Mouse (Mus musculus): ENCODE measurements around the gene Agfg2. TPM values are rescaled to one million over a fixed set of nuclear protein-coding genes. Genes with fewer than 3 reads are reported as not detected.
A peak's percentile ranks its signal among the peaks of the same experiment; 100 is the strongest.

Gene Agfg2
- polyA plus RNA-seq, 1 experiment from 2014 or later, result 21.2 TPM

- 57% methylated on average over 2 of the region's 2 CpGs for WGBS
- H3K9ac ChIP-seq, result no peak overlapping the region
- ATAC-seq (ENCODE audit: low FRiP score), result no peak
- H3K4me3 ChIP-seq, result no peak overlapping the region
- H3K36me3 ChIP-seq, result no peaks in the 10 kb centered on the region
- H3K9me3 ChIP-seq (replicated peaks), result no peaks in the 10 kb centered on the region
- H3K27ac ChIP-seq, result no peak overlapping the region
- H3K27me3 ChIP-seq, result no peaks in the 10 kb centered on the region
- no peaks in the 10 kb centered on the region for H3K4me1 ChIP-seq
- no peak overlapping the region for H3K4me2 ChIP-seq (replicated peaks)
Observed at GRCm38 (mm10) chr5:137699850-137700249, 15.3 kb upstream of the Agfg2 start.

DNA sequence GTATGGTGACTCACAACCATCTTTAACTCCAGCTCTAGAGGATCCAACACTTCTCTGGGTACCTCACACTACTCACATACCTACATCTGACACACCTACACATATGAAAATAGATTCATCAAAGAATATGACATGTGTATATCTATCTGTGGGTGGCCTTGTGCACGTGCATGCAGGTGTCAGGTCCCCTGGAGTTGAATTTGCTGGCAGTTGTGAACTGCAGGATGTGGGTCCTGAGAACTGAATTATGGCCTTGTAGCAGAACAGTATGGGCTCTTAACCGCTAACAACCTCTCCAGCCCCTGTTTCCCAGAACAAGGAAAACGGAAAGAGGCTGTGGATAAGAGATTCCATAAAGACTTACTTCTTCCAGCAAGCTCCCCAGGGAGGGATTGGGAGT, 14.6 kb upstream of the Agfg2 start:
- Histone ChIP-seq H3K4me1 (no peaks in the 10 kb centered on the region), H3K27ac (no peak overlapping the region), H3K9me3 (replicated peaks) (no peaks in the 10 kb centered on the region), H3K4me3 (no peak overlapping the region), H3K27me3 (no peaks in the 10 kb centered on the region), H3K4me2 (replicated peaks) (no peak overlapping the region), H3K9ac (no peak overlapping the region), H3K36me3 (no peaks in the 10 kb centered on the region)
- 80% methylated on average over 3 of the region's 3 CpGs for WGBS
- ATAC-seq (ENCODE audit: low FRiP score), result no peak

- Histone ChIP-seq H3K4me1 (no peaks in the 10 kb centered on the region), H3K4me3 (no peak overlapping the region), H3K27ac (no peak overlapping the region), H3K36me3 (no peaks in the 10 kb centered on the region), H3K27me3 (no peaks in the 10 kb centered on the region), H3K9ac (no peak overlapping the region), H3K4me2 (replicated peaks) (no peak overlapping the region), H3K9me3 (replicated peaks) (no peaks in the 10 kb centered on the region)
- 86% methylated on average over 4 of the region's 4 CpGs for WGBS
- ATAC-seq (ENCODE audit: low FRiP score), result no peak
Observed at GRCm38 (mm10) chr5:137695930-137696329, 11.4 kb upstream of the Agfg2 start.

GRCm38 (mm10) chr5:137694796-137695195, 10.3 kb upstream of the Agfg2 start:
- Histone ChIP-seq H3K4me2 (replicated peaks) (no peak overlapping the region), H3K27me3 (no peaks in the 10 kb centered on the region), H3K9me3 (replicated peaks) (no peaks in the 10 kb centered on the region), H3K4me1 (no peaks in the 10 kb centered on the region), H3K36me3 (no peaks in the 10 kb centered on the region), H3K27ac (no peak overlapping the region), H3K9ac (no peak overlapping the region), H3K4me3 (no peak overlapping the region)
- no peak for ATAC-seq (ENCODE audit: low FRiP score)
- WGBS, result 50% methylated on average over 3 of the region's 3 CpGs

GRCm38 (mm10) chr5:137691881-137692280, 7.4 kb upstream of the Agfg2 start:
- Histone ChIP-seq H3K4me2 (replicated peaks) (no peak overlapping the region), H3K4me1 (no peaks in the 10 kb centered on the region), H3K27ac (no peak overlapping the region), H3K9me3 (replicated peaks) (no peaks in the 10 kb centered on the region), H3K4me3 (no peak overlapping the region), H3K9ac (no peak overlapping the region), H3K27me3 (no peaks in the 10 kb centered on the region), H3K36me3 (no peaks in the 10 kb centered on the region)
- no peak for ATAC-seq (ENCODE audit: low FRiP score)
- 90% methylated on average over 1 of the region's 1 CpGs for WGBS

- no peak overlapping the region for H3K4me2 ChIP-seq (replicated peaks)
- H3K9ac ChIP-seq, result no peak overlapping the region
- no peaks in the 10 kb centered on the region for H3K36me3 ChIP-seq
- H3K4me3 ChIP-seq, result no peak overlapping the region
- H3K4me1 ChIP-seq, result no peaks in the 10 kb centered on the region
- 66% methylated on average over 9 of the region's 9 CpGs for WGBS
- H3K9me3 ChIP-seq (replicated peaks), result no peaks in the 10 kb centered on the region
- no peak for ATAC-seq (ENCODE audit: low FRiP score)
- H3K27me3 ChIP-seq, result no peaks in the 10 kb centered on the region
- no peak overlapping the region for H3K27ac ChIP-seq
Observed at GRCm38 (mm10) chr5:137690531-137690930, 6.0 kb upstream of the Agfg2 start.

DNA sequence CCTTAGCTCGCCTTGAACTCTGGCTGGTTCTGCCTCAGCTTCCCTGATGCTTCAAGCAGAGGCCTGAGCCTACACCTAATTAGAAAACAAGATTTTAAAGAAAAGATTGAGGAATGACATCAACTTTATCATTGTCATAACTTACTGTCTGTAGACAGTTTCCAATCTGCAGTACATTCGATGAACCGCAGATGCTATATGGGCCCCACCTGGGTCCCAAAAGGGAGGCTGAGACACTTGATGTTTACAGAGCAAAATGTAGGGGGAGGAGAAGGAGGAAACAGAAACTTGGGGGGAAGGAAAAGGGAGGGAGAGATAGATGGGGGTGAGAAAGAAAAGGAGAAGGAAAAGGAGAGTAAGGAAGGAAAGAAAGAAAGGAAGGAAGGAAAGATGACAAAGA, 5.4 kb upstream of the Agfg2 start:
- H3K4me3 ChIP-seq, result no peak overlapping the region
- no peaks in the 10 kb centered on the region for H3K27me3 ChIP-seq
- H3K27ac ChIP-seq, result no peak overlapping the region
- H3K4me1 ChIP-seq, result no peaks in the 10 kb centered on the region
- no peaks in the 10 kb centered on the region for H3K36me3 ChIP-seq
- no peaks in the 10 kb centered on the region for H3K9me3 ChIP-seq (replicated peaks)
- no peak overlapping the region for H3K4me2 ChIP-seq (replicated peaks)
- ATAC-seq (ENCODE audit: low FRiP score), result no peak
- no peak overlapping the region for H3K9ac ChIP-seq
- 88% methylated on average over 3 of the region's 3 CpGs for WGBS

DNA sequence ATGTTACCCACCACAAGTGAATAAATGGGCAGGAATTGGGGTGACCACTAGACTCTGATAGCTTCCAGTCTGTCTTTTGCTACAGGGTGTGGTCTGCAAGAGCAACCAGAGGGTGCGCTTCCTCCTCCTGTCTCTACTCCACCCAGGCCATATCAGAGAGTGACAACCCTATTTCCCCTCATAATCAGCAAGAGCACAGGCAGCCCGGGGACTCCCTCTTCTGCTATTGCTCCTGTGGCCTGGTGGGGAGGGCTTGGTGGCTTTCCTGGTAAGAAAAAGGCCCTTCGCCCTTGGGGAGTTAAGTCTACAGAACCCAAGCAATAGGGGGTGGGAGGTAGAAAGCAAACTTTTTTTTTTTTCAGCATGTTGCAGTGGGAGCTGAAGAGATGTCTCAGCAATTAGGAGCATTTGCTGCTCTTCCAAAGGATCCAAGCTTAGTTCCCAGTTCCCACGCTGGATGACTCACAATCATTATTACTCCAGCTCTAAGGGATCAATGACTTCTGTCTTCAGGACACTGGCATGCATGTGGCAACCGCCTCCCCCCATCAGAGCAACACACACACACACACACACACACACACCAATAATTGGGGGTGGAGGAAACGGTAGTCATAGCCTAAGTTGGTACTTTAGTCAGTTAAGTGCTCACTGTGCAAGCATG, 1.7 kb upstream of the Agfg2 start:
- Histone ChIP-seq H3K36me3 (peaks cover 4% of the 10 kb centered on the region), H3K4me2 (replicated peaks) (no peak overlapping the region), H3K27ac (no peak overlapping the region), H3K9me3 (replicated peaks) (no peaks in the 10 kb centered on the region), H3K4me3 (no peak overlapping the region), H3K9ac (no peak overlapping the region), H3K27me3 (no peaks in the 10 kb centered on the region), H3K4me1 (peaks cover 18% of the 10 kb centered on the region)
- no peak for ATAC-seq (ENCODE audit: low FRiP score)
- WGBS, result 88% methylated on average over 6 of the region's 6 CpGs

GRCm38 (mm10) chr5:137685653-137686052, 1.1 kb upstream of the Agfg2 start:
- Histone ChIP-seq H3K36me3 (peaks cover 4% of the 10 kb centered on the region), H3K27ac (no peak overlapping the region), H3K27me3 (no peaks in the 10 kb centered on the region), H3K4me2 (replicated peaks) (no peak overlapping the region), H3K4me1 (peaks cover 18% of the 10 kb centered on the region), H3K9ac (no peak overlapping the region), H3K4me3 (no peak overlapping the region), H3K9me3 (replicated peaks) (no peaks in the 10 kb centered on the region)
- ATAC-seq (ENCODE audit: low FRiP score), result no peak
- 97% methylated on average over 3 of the region's 3 CpGs for WGBS

GRCm38 (mm10) chr5:137683388-137684293, 885 bp downstream of the Agfg2 start:
- H3K9ac ChIP-seq, result peak overlapping the region; percentile 82
- H3K9me3 ChIP-seq (replicated peaks), result no peaks in the 10 kb centered on the region
- 17% methylated on average over 28 of the region's 28 CpGs for WGBS
- peak overlapping the region; percentile 78 for H3K4me3 ChIP-seq
- ATAC-seq (ENCODE audit: low FRiP score), result peak; percentile 33
- peaks cover 4% of the 10 kb centered on the region for H3K36me3 ChIP-seq
- no peaks in the 10 kb centered on the region for H3K27me3 ChIP-seq
- H3K27ac ChIP-seq, result peak overlapping the region; percentile 84
- H3K4me2 ChIP-seq (replicated peaks), result peak overlapping the region; percentile 95
- peaks cover 18% of the 10 kb centered on the region for H3K4me1 ChIP-seq

DNA sequence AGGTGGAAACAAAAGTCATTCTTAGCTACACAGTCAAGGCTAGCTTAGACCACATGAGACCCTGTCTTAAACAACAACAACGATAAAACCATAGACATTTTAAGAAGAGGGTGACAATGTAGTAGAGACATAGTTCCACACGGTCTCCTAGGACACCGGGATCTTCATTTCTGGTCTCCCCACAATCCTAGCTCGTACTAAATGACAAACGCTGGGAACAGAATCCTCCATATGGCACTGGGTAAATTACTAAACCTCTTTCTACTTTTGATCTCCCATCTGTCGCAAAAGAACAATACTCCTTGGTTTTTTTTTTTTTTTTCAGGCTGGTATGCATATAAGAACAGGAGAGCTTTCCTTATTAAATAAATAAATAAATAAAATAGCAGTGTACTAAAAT, 2.0 kb downstream of the Agfg2 start:
- no peaks in the 10 kb centered on the region for H3K27me3 ChIP-seq
- WGBS, result 81% methylated on average over 6 of the region's 6 CpGs
- peaks cover 4% of the 10 kb centered on the region for H3K36me3 ChIP-seq
- H3K4me2 ChIP-seq (replicated peaks), result 0 out of 2 replicates have a peak overlapping the region, but pooled peaks have one; percentile 21
- H3K27ac ChIP-seq, result no peak overlapping the region
- no peak for ATAC-seq (ENCODE audit: low FRiP score)
- no peak overlapping the region for H3K4me3 ChIP-seq
- H3K9me3 ChIP-seq (replicated peaks), result no peaks in the 10 kb centered on the region
- no peak overlapping the region for H3K9ac ChIP-seq
- H3K4me1 ChIP-seq, result peaks cover 18% of the 10 kb centered on the region

GRCm38 (mm10) chr5:137679726-137680125, 4.8 kb downstream of the Agfg2 start:
- H3K4me1 ChIP-seq, result peaks cover 18% of the 10 kb centered on the region
- H3K9me3 ChIP-seq (replicated peaks), result no peaks in the 10 kb centered on the region
- WGBS, result 87% methylated on average over 4 of the region's 4 CpGs
- H3K4me3 ChIP-seq, result no peak overlapping the region
- no peak overlapping the region for H3K27ac ChIP-seq
- no peak overlapping the region for H3K9ac ChIP-seq
- H3K27me3 ChIP-seq, result no peaks in the 10 kb centered on the region
- H3K4me2 ChIP-seq (replicated peaks), result no peak overlapping the region
- ATAC-seq (ENCODE audit: low FRiP score), result no peak
- peaks cover 6% of the 10 kb centered on the region for H3K36me3 ChIP-seq

All from hindbrain, embryonic 12.5 days (tissue).